Mouse (Mus musculus) midbrain, embryonic 15.5 days (tissue): ENCODE measurements around the gene Exoc6. TPM values are rescaled to one million over a fixed set of nuclear protein-coding genes. Genes with fewer than 3 reads are reported as not detected.
A peak's percentile ranks its signal among the peaks of the same experiment; 100 is the strongest.
"Not testable (repeated sequence)": the region's sequence is repeated elsewhere in the genome, so short reads cannot be mapped to it uniquely, and the experiment has no call there.

Experiments used
- ATAC-seq: fragments of 200-750 bp; cut with Nextera tagmentation; replicated peaks from 2 replicates; pipeline ENCODE4 v1.8.0; 2017; ENCODE audit warnings: moderate TSS enrichment
- H3K27ac ChIP-seq: fragments of 300-500 bp; sonication (generic); 2 replicates; pipeline ENCODE4 v1.5.1; 2015; ENCODE audit warnings: mild to moderate bottlenecking, inconsistent platforms
- H3K27me3 ChIP-seq: fragments of 300-500 bp; sonication (generic); replicated peaks from 2 replicates; pipeline ENCODE4 v1.6.1; 2015; ENCODE audit warnings: inconsistent platforms
- H3K36me3 ChIP-seq: fragments of 300-500 bp; sonication (generic); replicated peaks from 2 replicates; pipeline ENCODE4 v1.6.1; 2015; ENCODE audit warnings: inconsistent platforms
- H3K4me1 ChIP-seq: fragments of 300-500 bp; sonication (generic); 2 replicates; pipeline ENCODE4 v1.6.1; 2015; ENCODE audit warnings: inconsistent platforms
- H3K4me2 ChIP-seq: fragments of 300-500 bp; sonication (generic); 2 replicates; pipeline ENCODE4 v1.6.1; 2015; ENCODE audit warnings: inconsistent platforms, mild to moderate bottlenecking, moderate library complexity
- H3K4me3 ChIP-seq: fragments of 300-500 bp; sonication (generic); 2 replicates; pipeline ENCODE4 v1.5.1; 2015; ENCODE audit warnings: mild to moderate bottlenecking, inconsistent platforms
- H3K9ac ChIP-seq: fragments of 300-500 bp; sonication (generic); 2 replicates; pipeline ENCODE4 v1.6.1; 2015; ENCODE audit warnings: mild to moderate bottlenecking, inconsistent platforms
- H3K9me3 ChIP-seq: fragments of 300-500 bp; sonication (generic); 2 replicates; pipeline ENCODE4 v1.6.1; 2016; ENCODE audit warnings: inconsistent platforms
- WGBS: fragments of 180-500 bp; shearing (Covaris S2); methylation state at CpG from one replicate; pipeline ENCODE4 v1.1.7; 2015; ENCODE audit warnings: mixed read lengths; 5-methylcytosine and 5-hydroxymethylcytosine counted together
- polyA plus RNA-seq: library from polyadenylated mRNA; unstranded; fragments of >200 nt; fragmentation: Nextera tagmentation; extraction: Ambion mirVana; gene quantifications from 2 replicates; pipeline ENCODE4 v1.2.1, GENCODE M21; 2015

The Exoc6 gene
- polyA plus RNA-seq, 1 experiment from 2014 or later, result 22.1 TPM

GRCm38 (mm10) chr19:37544476-37544875, 5.7 kb upstream of the Exoc6 start:
- H3K27ac ChIP-seq, result no peak overlapping the region
- H3K36me3 ChIP-seq, result no peaks in the 10 kb centered on the region
- H3K9ac ChIP-seq, result no peak overlapping the region
- no peaks in the 10 kb centered on the region for H3K4me1 ChIP-seq
- 95% methylated on average over 9 of the region's 9 CpGs for WGBS
- peaks cover 7% of the 10 kb centered on the region; the same call in 1 of the 2 replicates for H3K27me3 ChIP-seq
- no peak overlapping the region for H3K4me2 ChIP-seq
- no peak for ATAC-seq
- no peaks in the 10 kb centered on the region for H3K9me3 ChIP-seq
- H3K4me3 ChIP-seq, result no peak overlapping the region

GRCm38 (mm10) chr19:37545231-37545630, 5.0 kb upstream of the Exoc6 start:
- no peaks in the 10 kb centered on the region for H3K4me1 ChIP-seq
- H3K9ac ChIP-seq, result no peak overlapping the region
- no peak overlapping the region for H3K27ac ChIP-seq
- H3K4me3 ChIP-seq, result no peak overlapping the region
- no peaks in the 10 kb centered on the region for H3K36me3 ChIP-seq
- H3K4me2 ChIP-seq, result no peak overlapping the region
- H3K27me3 ChIP-seq, result peaks cover 7% of the 10 kb centered on the region; the same call in 1 of the 2 replicates
- H3K9me3 ChIP-seq, result no peaks in the 10 kb centered on the region
- 81% methylated on average over 3 of the region's 3 CpGs for WGBS
- no peak for ATAC-seq

- H3K27me3 ChIP-seq, result peaks cover 7% of the 10 kb centered on the region; the same call in 1 of the 2 replicates
- ATAC-seq, result no peak
- no peak overlapping the region for H3K4me2 ChIP-seq
- no peaks in the 10 kb centered on the region for H3K36me3 ChIP-seq
- no peaks in the 10 kb centered on the region for H3K4me1 ChIP-seq
- H3K9ac ChIP-seq, result no peak overlapping the region
- no peaks in the 10 kb centered on the region for H3K9me3 ChIP-seq
- H3K27ac ChIP-seq, result no peak overlapping the region
- no peak overlapping the region for H3K4me3 ChIP-seq
- WGBS, result 87% methylated on average over 6 of the region's 6 CpGs
Observed at GRCm38 (mm10) chr19:37545725-37546124, 4.5 kb upstream of the Exoc6 start.

GRCm38 (mm10) chr19:37546776-37547175, 3.4 kb upstream of the Exoc6 start:
- WGBS, result 82% methylated on average over 4 of the region's 4 CpGs
- H3K4me2 ChIP-seq, result no peak overlapping the region
- H3K27me3 ChIP-seq, result peaks cover 7% of the 10 kb centered on the region; the same call in 1 of the 2 replicates
- no peak overlapping the region for H3K9ac ChIP-seq
- no peak for ATAC-seq
- no peak overlapping the region for H3K4me3 ChIP-seq
- H3K4me1 ChIP-seq, result peaks cover 5% of the 10 kb centered on the region; the same call in 1 of the 2 replicates
- no peaks in the 10 kb centered on the region for H3K36me3 ChIP-seq
- no peak overlapping the region for H3K27ac ChIP-seq
- no peaks in the 10 kb centered on the region for H3K9me3 ChIP-seq

- H3K36me3 ChIP-seq, result no peaks in the 10 kb centered on the region
- H3K27ac ChIP-seq, result no peak overlapping the region
- no peaks in the 10 kb centered on the region for H3K9me3 ChIP-seq
- WGBS, result 21% methylated on average over 8 of the region's 8 CpGs
- peak overlapping the region; percentile 42 for H3K9ac ChIP-seq
- peak overlapping the region; percentile 57 for H3K4me3 ChIP-seq
- 0 out of 2 replicates have a peak, but pooled peaks cover 7% of the 10 kb centered on the region for H3K27me3 ChIP-seq
- ATAC-seq, result peak; percentile 70
- peak overlapping the region; percentile 81 for H3K4me2 ChIP-seq
- H3K4me1 ChIP-seq, result peaks cover 5% of the 10 kb centered on the region; the same call in 1 of the 2 replicates
Observed at GRCm38 (mm10) chr19:37551040-37551566, 885 bp downstream of the Exoc6 start.

DNA sequence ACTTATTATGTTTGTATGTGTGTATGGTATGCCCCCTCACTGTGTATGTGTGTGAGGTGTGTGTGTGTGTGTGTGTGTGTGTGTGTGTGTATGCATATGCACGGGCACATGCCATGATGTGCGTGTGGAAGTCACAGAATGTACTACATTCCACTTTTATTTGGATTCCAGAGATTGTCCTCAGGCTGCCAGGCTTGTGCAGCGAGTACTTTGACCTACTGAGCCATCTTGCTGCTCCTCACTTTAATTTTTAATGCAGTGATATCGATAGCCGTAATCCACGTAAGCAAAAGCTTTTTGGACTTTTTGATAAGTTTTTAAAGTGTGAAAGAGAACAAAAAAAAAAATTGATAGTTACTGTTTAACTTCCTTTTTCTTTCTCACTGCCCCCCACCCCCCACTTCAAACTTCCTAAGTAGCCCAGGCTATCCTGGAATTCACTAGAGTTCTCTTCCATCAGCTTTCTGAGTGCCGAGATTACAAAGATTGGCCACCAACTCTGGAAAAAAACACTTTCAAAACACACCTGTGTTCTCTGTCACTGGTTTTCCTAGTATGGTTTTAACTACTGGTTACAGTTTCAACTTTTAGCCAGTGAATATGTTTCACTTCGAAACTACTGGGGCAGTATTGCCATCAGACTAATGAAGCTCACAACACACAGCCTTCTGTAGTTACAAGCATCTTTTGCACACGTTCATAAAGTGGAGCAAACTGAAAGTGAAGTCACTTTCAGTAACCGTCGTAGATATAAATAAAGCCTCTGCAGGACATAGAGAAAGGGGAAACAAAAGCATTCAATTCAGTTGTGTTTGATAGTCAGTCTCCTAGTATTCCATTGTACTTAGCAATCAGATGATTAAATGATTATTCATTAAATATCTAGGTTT, 3.4 kb downstream of the Exoc6 start:
- H3K27ac ChIP-seq, result no peak overlapping the region
- no peak for ATAC-seq
- H3K9ac ChIP-seq, result no peak overlapping the region
- no peaks in the 10 kb centered on the region for H3K9me3 ChIP-seq
- H3K4me1 ChIP-seq, result peaks cover 5% of the 10 kb centered on the region; the same call in 1 of the 2 replicates
- 85% methylated on average over 11 of the region's 11 CpGs for WGBS
- H3K36me3 ChIP-seq, result no peaks in the 10 kb centered on the region
- H3K4me3 ChIP-seq, result no peak overlapping the region
- 0 out of 2 replicates have a peak, but pooled peaks cover 4% of the 10 kb centered on the region for H3K27me3 ChIP-seq
- no peak overlapping the region for H3K4me2 ChIP-seq

- 83% methylated on average over 5 of the region's 5 CpGs for WGBS
- H3K36me3 ChIP-seq, result not testable (repeated sequence)
Observed at GRCm38 (mm10) chr19:37554266-37554650, 4.0 kb downstream of the Exoc6 start.

DNA sequence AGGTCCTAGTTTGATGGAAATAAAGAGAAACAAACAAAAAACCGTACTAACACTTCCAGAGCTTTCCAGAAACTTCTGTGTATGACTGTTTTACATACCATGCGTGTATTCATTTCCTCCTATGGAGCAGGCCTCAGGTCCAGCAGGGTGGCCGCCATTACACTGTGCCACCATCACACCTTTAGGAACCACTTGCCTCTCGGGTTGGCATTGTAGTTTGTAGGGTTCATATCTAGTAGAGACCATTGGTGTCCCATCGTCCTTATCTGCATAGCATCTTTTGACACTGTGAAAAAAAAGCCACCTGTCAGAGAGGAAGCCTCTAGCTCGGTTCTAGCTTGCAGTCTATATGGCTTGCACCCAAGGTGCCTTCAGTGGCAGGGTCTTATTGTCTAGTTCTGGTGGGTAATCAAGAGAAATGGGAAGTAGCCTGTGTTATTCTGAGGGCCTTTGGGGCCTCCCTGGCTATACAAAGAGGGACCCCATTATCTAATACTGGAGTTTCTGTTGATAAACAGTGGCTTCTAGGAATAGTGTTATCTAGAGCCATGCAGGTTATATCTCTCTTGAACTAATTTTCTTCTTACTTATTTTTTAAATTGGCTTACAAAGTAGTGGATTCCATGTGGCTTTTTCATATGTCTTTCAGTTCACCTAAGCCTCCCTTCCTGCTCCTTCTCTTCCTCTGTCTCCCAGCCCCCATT, 5.8 kb downstream of the Exoc6 start:
- Histone ChIP-seq H3K4me1 (peaks cover 7% of the 10 kb centered on the region; the same call in 1 of the 2 replicates), H3K4me3 (no peak overlapping the region), H3K27ac (no peak overlapping the region), H3K4me2 (no peak overlapping the region), H3K27me3 (no peaks in the 10 kb centered on the region), H3K36me3 (no peaks in the 10 kb centered on the region), H3K9me3 (no peaks in the 10 kb centered on the region), H3K9ac (no peak overlapping the region)
- no peak for ATAC-seq
- WGBS, result 89% methylated on average over 6 of the region's 6 CpGs

More at GRCm38 (mm10) chr19:37554266-37554650, 4.0 kb downstream of the Exoc6 start:
- H3K9me3 ChIP-seq, H3K4me3 ChIP-seq, H3K4me2 ChIP-seq, H3K27ac ChIP-seq, H3K9ac ChIP-seq, H3K4me1 ChIP-seq, H3K27me3 ChIP-seq, ATAC-seq: not testable (repeated sequence)

- Histone ChIP-seq H3K4me3 (no peak overlapping the region), H3K4me2 (no peak overlapping the region), H3K4me1 (peaks cover 4% of the 10 kb centered on the region; the same call in 1 of the 2 replicates), H3K27me3 (no peaks in the 10 kb centered on the region), H3K9ac (no peak overlapping the region), H3K36me3 (no peaks in the 10 kb centered on the region), H3K9me3 (no peaks in the 10 kb centered on the region), H3K27ac (no peak overlapping the region)
- no peak for ATAC-seq
- 75% methylated on average over 3 of the region's 3 CpGs for WGBS
Observed at GRCm38 (mm10) chr19:37557898-37558297, 7.7 kb downstream of the Exoc6 start.

GRCm38 (mm10) chr19:37559286-37560079, 9.3 kb downstream of the Exoc6 start:
- no peaks in the 10 kb centered on the region for H3K9me3 ChIP-seq

DNA sequence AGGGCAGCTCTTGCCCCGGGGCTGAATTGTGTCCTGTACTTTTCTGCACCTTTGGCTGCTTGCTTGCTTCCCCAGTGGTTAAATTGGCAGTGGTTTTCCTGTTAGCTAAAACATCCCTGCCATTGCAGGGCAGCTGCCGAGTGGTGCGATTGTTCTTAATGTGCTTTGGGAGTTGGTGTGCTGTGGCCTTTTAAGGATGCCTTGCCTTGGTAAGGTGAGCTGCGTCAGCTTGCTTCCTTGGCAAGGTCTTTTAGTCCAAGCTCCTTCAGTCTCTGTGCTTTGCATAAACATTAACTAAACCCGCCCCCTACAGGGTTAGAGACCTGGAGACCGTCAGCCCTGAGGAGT, 9.8 kb downstream of the Exoc6 start:
- H3K9ac ChIP-seq, result no peak overlapping the region

More at GRCm38 (mm10) chr19:37559286-37560079, 9.3 kb downstream of the Exoc6 start:
- Histone ChIP-seq H3K27ac (no peak overlapping the region), H3K4me1 (peaks cover 4% of the 10 kb centered on the region; the same call in 1 of the 2 replicates), H3K4me2 (peak overlapping the region; percentile 17; the same call in 1 of the 2 replicates), H3K36me3 (no peaks in the 10 kb centered on the region), H3K4me3 (no peak overlapping the region), H3K27me3 (no peaks in the 10 kb centered on the region), H3K9ac (no peak overlapping the region)
- 39% methylated on average over 9 of the region's 9 CpGs for WGBS
- peak; percentile 45; the same call in 1 of the 2 replicates for ATAC-seq

More for the DNA sequence above, 9.8 kb downstream of the Exoc6 start:
- no peak for ATAC-seq
- H3K4me2 ChIP-seq, result peak overlapping the region; percentile 17; the same call in 1 of the 2 replicates
- 26% methylated on average over 6 of the region's 6 CpGs for WGBS
- H3K4me1 ChIP-seq, result peaks cover 4% of the 10 kb centered on the region; the same call in 1 of the 2 replicates
- no peaks in the 10 kb centered on the region for H3K36me3 ChIP-seq
- no peak overlapping the region for H3K4me3 ChIP-seq
- H3K9me3 ChIP-seq, result no peaks in the 10 kb centered on the region
- no peaks in the 10 kb centered on the region for H3K27me3 ChIP-seq
- no peak overlapping the region for H3K27ac ChIP-seq
